Mouse (Mus musculus): Measurements from ENCODE around the gene Rnf128.

- TF ChIP-seq POLR2A (IDR thresholded peaks at IDR 0.05; ENCODE audit: insufficient read length, low read depth) (no peak), POLR2AphosphoS2 (IDR thresholded peaks at IDR 0.05; ENCODE audit: insufficient read length, low read depth) (no peak), MYOD1 (IDR thresholded peaks at IDR 0.05; ENCODE audit: control insufficient read depth in 1 of 3, insufficient read length in 2 of 3, low read depth in 2 of 3) (no peak), TCF12 (IDR thresholded peaks at IDR 0.05; ENCODE audit: insufficient read depth, poor library complexity, severe bottlenecking) (no peak), USF1 (IDR thresholded peaks at IDR 0.05; ENCODE audit: low read depth) (no peak), MAX (IDR thresholded peaks at IDR 0.05; ENCODE audit: low read depth) (no peak), E2F4 (IDR thresholded peaks at IDR 0.05; ENCODE audit: insufficient read depth) (no peak), MYOG (IDR thresholded peaks at IDR 0.05; ENCODE audit: control insufficient read depth in 1 of 3, insufficient read depth in 1 of 3, insufficient read length in 2 of 3, low read depth in 2 of 3) (no peak), CEBPB (IDR thresholded peaks at IDR 0.05; ENCODE audit: insufficient read depth, poor library complexity, severe bottlenecking) (no peak), SRF (IDR thresholded peaks at IDR 0.05; ENCODE audit: control insufficient read depth, insufficient read length, low read depth) (no peak), TCF3 (IDR thresholded peaks at IDR 0.05; ENCODE audit: insufficient read length, low read depth) (no peak)
Observed at GRCm38 (mm10) chrX:139526984-139527383, 36.1 kb upstream of the Rnf128 start.
